8 mouse cellular contexts compared by ENCODE assay signal in the genomic region with DNA sequence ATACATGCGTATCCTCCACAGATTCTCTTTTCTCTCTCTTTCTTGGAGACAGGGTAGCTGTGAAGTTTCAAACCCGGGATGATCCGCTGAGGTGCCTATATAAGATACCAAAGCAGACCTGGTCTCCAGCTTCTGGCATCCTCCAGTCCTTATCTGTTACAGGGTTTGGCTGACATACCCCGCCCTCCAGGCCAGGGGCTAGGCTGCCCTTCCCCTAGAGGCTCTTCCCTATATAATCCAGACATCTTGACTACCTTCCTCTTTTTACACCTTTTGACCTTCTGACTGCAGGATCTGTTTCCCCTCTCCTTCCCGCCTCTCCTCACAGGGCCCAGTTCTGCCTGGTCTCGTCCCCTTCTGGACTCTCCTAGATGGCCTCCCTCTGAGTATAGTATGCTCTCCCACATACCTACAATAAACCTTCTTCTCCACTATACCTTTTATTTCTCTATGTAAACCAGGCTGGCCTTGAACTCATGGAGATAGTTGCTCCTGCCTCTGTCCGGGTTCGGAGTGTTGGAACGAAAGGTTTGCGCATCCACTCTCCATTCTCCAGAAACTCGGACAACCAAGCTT. TPM values are rescaled to one million over a fixed set of nuclear protein-coding genes. Genes with fewer than 3 reads are reported as not detected.
DNase-seq lines count a peak whose midpoint lies in the region; ATAC-seq and TF ChIP-seq lines count a peak whose summit lies in the region.

No protein-coding gene starts in this region.

- 22% methylated on average over 11 of the region's 11 CpGs for WGBS in lung, embryonic 15.5 days
- WGBS in limb, embryonic 11.5 days: 27% methylated on average over 11 of the region's 11 CpGs

- H3K36me3 ChIP-seq in lung, embryonic 15.5 days: peaks cover 12% of the 10 kb centered on the region
- H3K36me3 ChIP-seq in limb, embryonic 11.5 days (ENCODE audit: control insufficient read depth, insufficient read depth, low read length): peaks cover 4% of the 10 kb centered on the region; the same call in 1 of the 2 replicates
- H3K36me3 ChIP-seq in myocyte (ENCODE audit: control insufficient read depth, insufficient read depth): peaks cover under 1% of the 10 kb centered on the region

- peak overlapping the region; percentile 97 for H3K9ac ChIP-seq in lung, embryonic 15.5 days
- peak overlapping the region; percentile 94 for H3K9ac ChIP-seq in limb, embryonic 11.5 days (ENCODE audit: low read length)

- H3K4me1 ChIP-seq in lung, embryonic 15.5 days: peaks cover 25% of the 10 kb centered on the region
- H3K4me1 ChIP-seq in limb, embryonic 11.5 days (ENCODE audit: control insufficient read depth, insufficient read depth, low read length): peaks cover 10% of the 10 kb centered on the region

- no peak for DNase-seq in lung, postnatal 14 days
- DNase-seq in limb, embryonic 11.5 days (ENCODE audit: low spot score): no peak
- DNase-seq in urinary bladder, postnatal 10 days (ENCODE audit: low spot score): no peak
- no peak for DNase-seq in gastrocnemius, postnatal 4 days (ENCODE audit: low spot score in 2 of 2)
- no peak for DNase-seq in cerebellum, postnatal 4 days (ENCODE audit: low spot score in 2 of 2)

- ATAC-seq in lung, embryonic 15.5 days (ENCODE audit: borderline replicate concordance, extremely low read depth, low FRiP score, low TSS enrichment): peak; percentile 63
- ATAC-seq in erythroblast, adult 5-6 weeks (replicated peaks; ENCODE audit: low FRiP score, poor library complexity, severe bottlenecking): peak; percentile 80
- ATAC-seq in limb, embryonic 11.5 days (ENCODE audit: insufficient number of reproducible peaks, low FRiP score, low TSS enrichment, low read depth): peak; percentile 65; the same call in 1 of the 2 replicates

- H3K9me3 ChIP-seq in lung, embryonic 15.5 days: no peaks in the 10 kb centered on the region
- H3K9me3 ChIP-seq in limb, embryonic 11.5 days (ENCODE audit: control insufficient read depth, low read length): no peaks in the 10 kb centered on the region

- H3K27ac ChIP-seq in lung, embryonic 15.5 days: peak overlapping the region; percentile 88
- H3K27ac ChIP-seq in limb, embryonic 11.5 days (replicated peaks; ENCODE audit: low read depth, low read length): peak overlapping the region; percentile 81

- no peak for TF ChIP-seq POLR2A in myocyte (IDR thresholded peaks at IDR 0.05; ENCODE audit: insufficient read length, low read depth)

- peak overlapping the region; percentile 94 for H3K4me3 ChIP-seq in lung, embryonic 15.5 days
- H3K4me3 ChIP-seq in limb, embryonic 11.5 days (ENCODE audit: low read depth, low read length): peak overlapping the region; percentile 76
- peak overlapping the region; percentile 86 for H3K4me3 ChIP-seq in myocyte

- H3K79me2 ChIP-seq in myocyte (ENCODE audit: control insufficient read depth, insufficient read depth): peaks cover 35% of the 10 kb centered on the region

- H3ac ChIP-seq in myocyte (ENCODE audit: control insufficient read depth, insufficient read length): peak overlapping the region; percentile 93

- no peaks in the 10 kb centered on the region for H3K27me3 ChIP-seq in lung, embryonic 15.5 days
- H3K27me3 ChIP-seq in limb, embryonic 11.5 days (ENCODE audit: control insufficient read depth, insufficient read depth, low read length): no peaks in the 10 kb centered on the region
- H3K27me3 ChIP-seq in myocyte (ENCODE audit: control insufficient read depth, insufficient read depth, insufficient read length): no peaks in the 10 kb centered on the region

- peak overlapping the region; percentile 77 for H3K4me2 ChIP-seq in lung, embryonic 15.5 days
- H3K4me2 ChIP-seq in limb, embryonic 11.5 days (ENCODE audit: low read depth, severe bottlenecking): peak overlapping the region; percentile 75
- H3K4me2 ChIP-seq in myocyte (ENCODE audit: low read depth): peak overlapping the region; percentile 74

TF ChIP-seq in myocyte, 11 proteins besides CTCF, POLR2A, EP300 and RAD21:
- TF ChIP-seq MYOG (IDR thresholded peaks at IDR 0.05; ENCODE audit: control insufficient read depth in 1 of 3, insufficient read depth in 1 of 3, insufficient read length in 2 of 3, low read depth in 2 of 3): no peak
- no peak for TF ChIP-seq REST (IDR thresholded peaks at IDR 0.05; ENCODE audit: insufficient read depth, insufficient read length)
- no peak for TF ChIP-seq MAX (IDR thresholded peaks at IDR 0.05; ENCODE audit: low read depth)
- TF ChIP-seq E2F4 (IDR thresholded peaks at IDR 0.05; ENCODE audit: insufficient read depth): no peak
- TF ChIP-seq MYOD1 (IDR thresholded peaks at IDR 0.05; ENCODE audit: control insufficient read depth in 1 of 3, insufficient read length in 2 of 3, low read depth in 2 of 3): no peak
- TF ChIP-seq USF1 (IDR thresholded peaks at IDR 0.05; ENCODE audit: low read depth): no peak
- TF ChIP-seq SRF (IDR thresholded peaks at IDR 0.05; ENCODE audit: control insufficient read depth, insufficient read length, low read depth): no peak
- TF ChIP-seq POLR2AphosphoS2 (IDR thresholded peaks at IDR 0.05; ENCODE audit: insufficient read length, low read depth): no peak
- no peak for TF ChIP-seq CEBPB (IDR thresholded peaks at IDR 0.05; ENCODE audit: insufficient read depth, poor library complexity, severe bottlenecking)
- no peak for TF ChIP-seq TCF3 (IDR thresholded peaks at IDR 0.05; ENCODE audit: insufficient read length, low read depth)
- TF ChIP-seq TCF12 (IDR thresholded peaks at IDR 0.05; ENCODE audit: insufficient read depth, poor library complexity, severe bottlenecking): no peak

RNA-seq across cellular contexts. Expression of gene Srsf9, which starts 0.6 kb away (rescaled TPM):
- 262 and 286 TPM in 2 replicates for polyA plus RNA-seq in lung, embryonic 15.5 days (2015; fragmentation: Nextera tagmentation; extraction: Ambion mirVana)
- 25.5 and 41.1 TPM in 2 replicates for total RNA-seq in erythroblast, adult 5-6 weeks (2015; ENCODE audit: low replicate concordance)
- 29.1 and 32.1 TPM in 2 replicates for total RNA-seq in erythroblast, adult 5-6 weeks (2017; ENCODE audit: low replicate concordance)
- 417 and 433 TPM in 2 replicates for polyA plus RNA-seq in limb, embryonic 11.5 days (2014; fragmentation: Nextera tagmentation; extraction: Ambion mirVana)
- polyA plus RNA-seq in myocyte (2012; fragmentation: generic; extraction: Trizol): 52.0 TPM
- 10 to 100 TPM; 38.2 to 42.8 TPM for total RNA-seq in gastrocnemius, postnatal 4 days (2021)

RNA-seq across cellular contexts. Expression of gene Gatc, which starts 14.6 kb away (rescaled TPM):
- polyA plus RNA-seq in lung, embryonic 15.5 days (2015; fragmentation: Nextera tagmentation; extraction: Ambion mirVana): 20.7 and 24.2 TPM in 2 replicates
- 15.0 and 18.4 TPM in 2 replicates for total RNA-seq in erythroblast, adult 5-6 weeks (2015; ENCODE audit: low replicate concordance)
- 1.8 and 4.1 TPM in 2 replicates for total RNA-seq in erythroblast, adult 5-6 weeks (2017; ENCODE audit: low replicate concordance)
- 42.5 and 46.7 TPM in 2 replicates for polyA plus RNA-seq in limb, embryonic 11.5 days (2014; fragmentation: Nextera tagmentation; extraction: Ambion mirVana)
- polyA plus RNA-seq in myocyte (2012; fragmentation: generic; extraction: Trizol): 8.1 TPM
- total RNA-seq in gastrocnemius, postnatal 4 days (2021): 10 to 100 TPM; 19.5 to 21.6 TPM

RNA-seq across cellular contexts. Expression of gene Triap1, which starts 14.7 kb away (rescaled TPM):
- polyA plus RNA-seq in lung, embryonic 15.5 days (2015; fragmentation: Nextera tagmentation; extraction: Ambion mirVana): 65.4 and 66.0 TPM in 2 replicates
- total RNA-seq in erythroblast, adult 5-6 weeks (2015; ENCODE audit: low replicate concordance): 9.6 and 9.8 TPM in 2 replicates
- 2.8 and 7.7 TPM in 2 replicates for total RNA-seq in erythroblast, adult 5-6 weeks (2017; ENCODE audit: low replicate concordance)
- 59.8 and 64.4 TPM in 2 replicates for polyA plus RNA-seq in limb, embryonic 11.5 days (2014; fragmentation: Nextera tagmentation; extraction: Ambion mirVana)
- 35.2 TPM for polyA plus RNA-seq in myocyte (2012; fragmentation: generic; extraction: Trizol)
- 10 to 100 TPM; 19.7 to 22.8 TPM for total RNA-seq in gastrocnemius, postnatal 4 days (2021)

RNA-seq across cellular contexts. Expression of gene Cox6a1, which starts 22.4 kb away (rescaled TPM):
- 891 and 915 TPM in 2 replicates for polyA plus RNA-seq in lung, embryonic 15.5 days (2015; fragmentation: Nextera tagmentation; extraction: Ambion mirVana)
- 164 and 167 TPM in 2 replicates for total RNA-seq in erythroblast, adult 5-6 weeks (2015; ENCODE audit: low replicate concordance)
- total RNA-seq in erythroblast, adult 5-6 weeks (2017; ENCODE audit: low replicate concordance): 24.7 and 54.8 TPM in 2 replicates
- polyA plus RNA-seq in limb, embryonic 11.5 days (2014; fragmentation: Nextera tagmentation; extraction: Ambion mirVana): 712 and 734 TPM in 2 replicates
- 2,023 TPM for polyA plus RNA-seq in myocyte (2012; fragmentation: generic; extraction: Trizol)
- 100 to 1,000 TPM; 236 to 243 TPM for total RNA-seq in gastrocnemius, postnatal 4 days (2021)

RNA-seq across cellular contexts. Expression of gene Dynll1, which starts 25.5 kb away (rescaled TPM):
- 1,439 and 1,513 TPM in 2 replicates for polyA plus RNA-seq in lung, embryonic 15.5 days (2015; fragmentation: Nextera tagmentation; extraction: Ambion mirVana)
- 181 and 187 TPM in 2 replicates for total RNA-seq in erythroblast, adult 5-6 weeks (2015; ENCODE audit: low replicate concordance)
- total RNA-seq in erythroblast, adult 5-6 weeks (2017; ENCODE audit: low replicate concordance): 61.4 and 103 TPM in 2 replicates
- 1,968 and 2,035 TPM in 2 replicates for polyA plus RNA-seq in limb, embryonic 11.5 days (2014; fragmentation: Nextera tagmentation; extraction: Ambion mirVana)
- 585 TPM for polyA plus RNA-seq in myocyte (2012; fragmentation: generic; extraction: Trizol)
- 100 to 1,000 TPM; 314 to 330 TPM for total RNA-seq in gastrocnemius, postnatal 4 days (2021)
